Mouse (Mus musculus) gastrocnemius, adult 2 months (tissue): ENCODE measurements around the gene Bcl2l13. TPM values are rescaled to one million over a fixed set of nuclear protein-coding genes. Genes with fewer than 3 reads are reported as not detected.

Experiments used
- DNase-seq: peaks from one replicate; pipeline ENCODE4 v3.0.0; 2022
- H3K27ac ChIP-seq: fragments of 200-600 bp; 2 replicates; pipeline ENCODE4 v1.8.1; 2022; ENCODE audit warnings: mild to moderate bottlenecking
- H3K4me3 ChIP-seq: fragments of 200-600 bp; 2 replicates; pipeline ENCODE4 v1.8.1; 2022; ENCODE audit warnings: mild to moderate bottlenecking, moderate library complexity
- CTCF ChIP-seq: fragments of 200-600 bp; IDR thresholded peaks from 2 replicates; pipeline ENCODE4 v1.8.1; 2022; ENCODE audit warnings: antibody characterized with exemption, mild to moderate bottlenecking, moderate library complexity
- intact Hi-C: fragments of 180-260 bp; cut with DNase I; formaldehyde crosslinking; loops from one replicate; pipeline ENCODE4 v1.15.1; 2025
- total RNA-seq, 2 experiments: library from RNA; stranded (reverse); gene quantifications; 2 replicates each; pipeline ENCODE4 v1.2.3; 2021

Bcl2l13 gene
- total RNA-seq, 2 experiments from 2014 or later, result 65.3 to 74.2 TPM

GRCm38 (mm10) chr6:120927765-120928164 lies 91.8 kb downstream of the Bcl2l13 start:
- intact Hi-C loops, result no loop called here
- no peak for TF ChIP-seq CTCF
- DNase-seq, result peak; percentile 73
- no peak overlapping the region for H3K27ac ChIP-seq
- H3K4me3 ChIP-seq, result no peak overlapping the region

DNA sequence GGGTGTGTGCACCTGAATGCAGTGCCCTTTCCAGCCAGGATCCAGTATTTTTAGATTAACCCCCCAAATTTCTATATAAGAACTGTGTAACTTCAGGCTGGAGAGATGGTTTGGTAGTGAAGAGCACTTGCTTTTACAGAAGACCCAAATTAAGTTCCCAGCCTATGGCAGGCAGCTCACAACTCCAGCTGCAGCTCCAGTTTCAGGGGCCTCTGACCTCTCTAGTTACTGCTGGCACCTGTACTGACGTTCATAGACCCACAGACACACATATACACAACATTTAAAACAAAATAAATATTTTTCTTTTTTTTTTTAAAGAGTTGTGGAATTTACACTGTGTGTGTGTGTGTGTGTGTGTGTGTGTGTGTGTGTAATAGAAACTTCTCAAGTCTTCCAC lies 93.4 kb downstream of the Bcl2l13 start:
- Histone ChIP-seq H3K4me3 (no peak overlapping the region), H3K27ac (peak overlapping the region; percentile 48; the same call in 1 of the 2 replicates)
- DNase-seq, result no peak
- intact Hi-C loops, result no loop called here
- no peak for TF ChIP-seq CTCF

DNA sequence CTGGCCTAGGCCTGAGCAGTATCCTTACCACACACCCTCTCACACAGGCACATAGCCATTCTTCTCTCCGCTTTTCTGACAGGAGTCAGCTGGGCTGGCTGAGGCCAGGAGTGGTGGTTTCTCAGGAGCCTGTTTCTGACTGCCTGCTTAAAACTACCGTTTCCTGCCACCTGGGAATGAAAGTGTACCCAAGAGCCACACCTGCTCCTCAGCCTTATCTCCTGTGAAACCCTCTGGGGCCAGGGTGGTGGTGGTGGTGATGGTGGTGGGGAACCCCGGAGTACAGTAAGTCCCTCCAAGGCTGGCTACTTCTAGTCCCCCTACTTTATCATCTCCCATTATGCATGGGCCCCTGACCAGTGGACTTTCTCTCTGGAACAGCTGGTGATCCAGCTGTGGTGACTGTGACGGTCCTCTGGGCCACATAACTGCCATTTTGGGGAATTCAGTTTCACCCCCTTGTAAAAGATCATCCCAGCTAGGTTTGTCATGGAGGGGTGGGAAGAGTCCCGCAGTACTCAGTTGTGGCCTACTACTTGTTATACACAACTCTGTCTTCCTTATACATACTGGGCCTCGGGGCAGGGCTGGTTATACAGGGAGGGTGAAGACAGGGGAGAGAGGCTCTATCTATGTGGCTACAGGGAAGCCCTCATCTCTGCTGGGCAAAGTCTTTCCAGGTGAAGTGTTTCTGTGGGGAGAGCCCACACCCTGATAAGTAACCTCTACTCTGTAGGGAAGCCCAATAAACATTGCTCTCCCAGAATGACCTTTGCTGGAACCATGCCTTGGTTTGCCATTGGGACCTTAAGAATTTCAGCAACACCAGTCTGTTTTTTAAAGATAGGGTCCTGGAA lies 94.7 kb downstream of the Bcl2l13 start:
- intact Hi-C loops, result no loop called here
- Histone ChIP-seq H3K27ac (peak overlapping the region; percentile 48; the same call in 1 of the 2 replicates), H3K4me3 (no peak overlapping the region)
- TF ChIP-seq CTCF, result no peak
- no peak for DNase-seq

DNA sequence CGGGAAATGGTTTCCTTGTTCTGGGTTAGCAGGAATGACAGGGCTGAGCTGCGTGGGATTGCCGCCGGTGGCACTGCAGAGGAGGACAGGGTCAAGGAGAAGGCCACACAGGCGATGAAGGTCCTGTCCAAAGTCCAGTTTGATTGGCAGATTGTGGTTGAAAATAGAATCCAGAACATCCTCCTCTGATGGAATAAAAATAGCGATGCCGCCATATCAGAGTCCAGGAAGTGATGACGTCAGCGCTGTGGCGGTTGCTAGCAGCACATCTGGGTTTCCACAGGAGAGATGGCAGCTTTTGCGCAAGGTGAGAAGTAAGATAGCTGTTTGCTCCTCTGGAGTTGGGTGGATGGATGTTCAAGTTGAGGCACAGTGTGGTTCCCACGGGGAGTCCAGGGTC lies 96.6 kb downstream of the Bcl2l13 start:
- no peak for DNase-seq
- no peak for TF ChIP-seq CTCF
- intact Hi-C loops, result no loop called here
- Histone ChIP-seq H3K27ac (peak overlapping the region; percentile 64), H3K4me3 (no peak overlapping the region)

- DNase-seq, result no peak
- intact Hi-C loops, result no loop called here
- TF ChIP-seq CTCF, result no peak
- Histone ChIP-seq H3K4me3 (no peak overlapping the region), H3K27ac (no peak overlapping the region)
Measured at GRCm38 (mm10) chr6:120933670-120934069, 97.7 kb downstream of the Bcl2l13 start.

DNA sequence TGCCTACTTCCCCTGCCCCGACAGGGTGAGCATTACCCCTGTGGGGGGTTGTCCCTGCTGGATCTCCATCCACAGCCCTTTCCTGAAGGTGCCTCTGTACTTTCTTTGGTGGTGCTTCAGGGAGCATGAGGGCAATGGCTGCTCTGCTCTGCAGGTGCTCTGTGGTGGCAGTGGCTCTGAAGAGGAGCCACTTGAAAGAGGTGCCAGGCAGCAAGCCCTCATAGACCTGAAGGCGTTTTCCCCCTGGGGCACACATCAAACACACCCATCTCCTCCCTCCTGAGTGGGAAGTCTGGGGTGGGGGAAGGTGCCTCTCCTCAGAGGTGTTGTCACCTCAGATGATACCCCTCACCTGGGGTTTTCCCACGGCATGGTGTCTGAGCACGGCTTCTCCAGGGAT lies 98.2 kb downstream of the Bcl2l13 start:
- Histone ChIP-seq H3K27ac (no peak overlapping the region), H3K4me3 (no peak overlapping the region)
- DNase-seq, result no peak
- TF ChIP-seq CTCF, result no peak
- intact Hi-C loops, result no loop called here

- no peak for TF ChIP-seq CTCF
- DNase-seq, result no peak
- intact Hi-C loops, result no loop called here
- Histone ChIP-seq H3K27ac (no peak overlapping the region), H3K4me3 (no peak overlapping the region)
Measured at GRCm38 (mm10) chr6:120937104-120937617, 101.1 kb downstream of the Bcl2l13 start.

DNA sequence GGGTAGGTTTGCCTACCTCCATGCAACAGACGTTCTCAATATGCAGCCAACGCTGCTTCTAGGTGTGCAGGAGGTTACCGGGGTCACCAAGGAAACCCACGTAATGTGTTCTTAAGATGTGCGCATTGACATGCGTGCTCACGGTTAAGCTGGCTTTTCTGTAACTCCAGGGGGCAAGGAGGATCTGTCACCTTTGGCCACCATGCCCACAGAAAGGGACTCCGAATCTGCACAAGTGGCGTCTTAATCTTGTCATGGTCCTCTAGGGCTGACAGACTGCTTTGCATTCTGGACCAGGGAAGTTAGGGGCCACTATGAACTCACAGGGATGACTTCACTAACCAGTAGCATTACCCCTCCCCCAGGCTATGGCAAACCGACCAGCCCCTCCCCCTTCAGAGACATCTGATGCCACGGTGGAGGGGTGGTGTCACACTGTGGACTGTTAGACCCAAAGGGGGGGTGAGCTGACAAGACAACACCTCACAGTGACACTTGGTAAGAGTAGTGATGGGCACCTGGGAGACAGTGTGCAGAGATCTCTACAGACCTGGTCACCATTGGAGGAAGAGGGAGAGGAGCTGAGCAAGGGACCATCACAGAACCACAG lies 102.1 kb downstream of the Bcl2l13 start:
- no peak overlapping the region for H3K4me3 ChIP-seq
- DNase-seq, result no peak
- intact Hi-C loops, result no loop called here
- H3K27ac ChIP-seq, result no peak overlapping the region
- TF ChIP-seq CTCF, result no peak

GRCm38 (mm10) chr6:120938763-120939450 lies 102.9 kb downstream of the Bcl2l13 start:
- no peak for DNase-seq
- intact Hi-C loops, result no loop called here
- no peak overlapping the region for H3K4me3 ChIP-seq
- H3K27ac ChIP-seq, result no peak overlapping the region
- TF ChIP-seq CTCF, result no peak

GRCm38 (mm10) chr6:120939783-120940182 lies 103.8 kb downstream of the Bcl2l13 start:
- DNase-seq, result no peak
- TF ChIP-seq CTCF, result no peak
- Histone ChIP-seq H3K4me3 (no peak overlapping the region), H3K27ac (no peak overlapping the region)
- intact Hi-C loops, result no loop called here

GRCm38 (mm10) chr6:120940446-120941083 lies 104.6 kb downstream of the Bcl2l13 start:
- Histone ChIP-seq H3K4me3 (no peak overlapping the region), H3K27ac (no peak overlapping the region)
- DNase-seq, result no peak
- no peak for TF ChIP-seq CTCF
- intact Hi-C loops, result no loop called here

DNA sequence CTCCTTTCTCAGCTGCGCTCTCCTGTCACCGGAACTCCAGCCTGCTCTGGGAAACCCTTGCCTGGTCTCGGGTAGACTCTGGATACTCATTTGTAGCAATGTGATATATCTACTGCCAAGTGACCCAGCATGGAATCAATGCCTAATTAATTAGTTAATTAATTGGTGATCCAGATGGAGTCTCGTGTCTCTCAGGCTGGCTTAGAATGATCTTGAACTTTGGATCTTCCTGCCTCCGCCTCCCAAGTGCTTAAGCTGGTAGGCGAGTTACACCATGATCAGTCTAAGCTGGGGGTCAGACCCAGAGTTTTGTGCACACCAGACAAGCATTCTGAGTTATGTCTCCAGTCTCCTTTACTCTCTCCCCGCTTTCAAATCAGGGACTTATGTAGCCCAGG lies 105.1 kb downstream of the Bcl2l13 start:
- no peak for TF ChIP-seq CTCF

More for the DNA sequence above, 105.1 kb downstream of the Bcl2l13 start:
- Histone ChIP-seq H3K4me3 (no peak overlapping the region), H3K27ac (no peak overlapping the region)
- DNase-seq, result no peak
- intact Hi-C loops, result no loop called here
